Mouse (Mus musculus): ENCODE results near the gene Irx4. TPM values are rescaled to one million over a fixed set of nuclear protein-coding genes. Genes with fewer than 3 reads are reported as not detected.

Gene Irx4
- not detected in 2 replicates for polyA plus RNA-seq (2012; ENCODE audit: insufficient read depth, insufficient read length, missing spikeins)

- Histone ChIP-seq H3K27ac (ENCODE audit: insufficient read depth, low read depth, low read length) (no peak within 1 kb of the TSS), H3K4me3 (ENCODE audit: insufficient read depth, low read length) (no peak within 1 kb of the TSS), H3K4me1 (ENCODE audit: control insufficient read depth, insufficient read depth, low read length) (no peaks in the 10 kb centered on the region)
- TF ChIP-seq CTCF (IDR thresholded peaks at IDR 0.05; ENCODE audit: low read depth, low read length) (no peak), POLR2A (IDR thresholded peaks at IDR 0.05; ENCODE audit: borderline replicate concordance, low read depth, low read length) (no peak)
Observed at GRCm38 (mm10) chr13:73260354-73261035, at the start of gene Irx4. Gene Irx4, plus strand, starts transcription at chr13:73260479.

- no peak overlapping the region for H3K27ac ChIP-seq (ENCODE audit: insufficient read depth, low read depth, low read length)
- H3K4me1 ChIP-seq (ENCODE audit: control insufficient read depth, insufficient read depth, low read length): no peaks in the 10 kb centered on the region
- no peak overlapping the region for H3K4me3 ChIP-seq (ENCODE audit: insufficient read depth, low read length)
- no peak for TF ChIP-seq POLR2A (IDR thresholded peaks at IDR 0.05; ENCODE audit: borderline replicate concordance, low read depth, low read length)
- TF ChIP-seq CTCF (IDR thresholded peaks at IDR 0.05; ENCODE audit: low read depth, low read length): no peak
Observed at GRCm38 (mm10) chr13:73214301-73214700, 46.0 kb upstream of the Irx4 start.

- no peak for TF ChIP-seq CTCF (IDR thresholded peaks at IDR 0.05; ENCODE audit: low read depth, low read length)
- no peak for TF ChIP-seq POLR2A (IDR thresholded peaks at IDR 0.05; ENCODE audit: borderline replicate concordance, low read depth, low read length)
- Histone ChIP-seq H3K4me3 (ENCODE audit: insufficient read depth, low read length) (no peak overlapping the region), H3K4me1 (ENCODE audit: control insufficient read depth, insufficient read depth, low read length) (no peaks in the 10 kb centered on the region), H3K27ac (ENCODE audit: insufficient read depth, low read depth, low read length) (no peak overlapping the region)
Observed at GRCm38 (mm10) chr13:73236461-73236860, 23.8 kb upstream of the Irx4 start.

- no peak overlapping the region for H3K27ac ChIP-seq (ENCODE audit: insufficient read depth, low read depth, low read length)
- no peak overlapping the region for H3K4me3 ChIP-seq (ENCODE audit: insufficient read depth, low read length)
- TF ChIP-seq CTCF (IDR thresholded peaks at IDR 0.05; ENCODE audit: low read depth, low read length): no peak
- TF ChIP-seq POLR2A (IDR thresholded peaks at IDR 0.05; ENCODE audit: borderline replicate concordance, low read depth, low read length): no peak
Observed at GRCm38 (mm10) chr13:73239191-73239746, 21.0 kb upstream of the Irx4 start.

GRCm38 (mm10) chr13:73242556-73242955 is 17.7 kb upstream of the Irx4 start:
- no peak overlapping the region for H3K27ac ChIP-seq (ENCODE audit: insufficient read depth, low read depth, low read length)
- H3K4me1 ChIP-seq (ENCODE audit: control insufficient read depth, insufficient read depth, low read length): no peaks in the 10 kb centered on the region
- TF ChIP-seq CTCF (IDR thresholded peaks at IDR 0.05; ENCODE audit: low read depth, low read length): no peak
- TF ChIP-seq POLR2A (IDR thresholded peaks at IDR 0.05; ENCODE audit: borderline replicate concordance, low read depth, low read length): no peak
- H3K4me3 ChIP-seq (ENCODE audit: insufficient read depth, low read length): no peak overlapping the region

More at GRCm38 (mm10) chr13:73239191-73239746, 21.0 kb upstream of the Irx4 start:
- no peaks in the 10 kb centered on the region for H3K4me1 ChIP-seq (ENCODE audit: control insufficient read depth, insufficient read depth, low read length)

GRCm38 (mm10) chr13:73246961-73247360 is 13.3 kb upstream of the Irx4 start:
- Histone ChIP-seq H3K27ac (ENCODE audit: insufficient read depth, low read depth, low read length) (no peak overlapping the region), H3K4me1 (ENCODE audit: control insufficient read depth, insufficient read depth, low read length) (no peaks in the 10 kb centered on the region), H3K4me3 (ENCODE audit: insufficient read depth, low read length) (no peak overlapping the region)
- TF ChIP-seq POLR2A (IDR thresholded peaks at IDR 0.05; ENCODE audit: borderline replicate concordance, low read depth, low read length) (no peak), CTCF (IDR thresholded peaks at IDR 0.05; ENCODE audit: low read depth, low read length) (no peak)

GRCm38 (mm10) chr13:73251222-73251621 is 9.1 kb upstream of the Irx4 start:
- H3K4me1 ChIP-seq (ENCODE audit: control insufficient read depth, insufficient read depth, low read length): no peaks in the 10 kb centered on the region

GRCm38 (mm10) chr13:73252022-73252421 is 8.3 kb upstream of the Irx4 start:
- H3K4me1 ChIP-seq (ENCODE audit: control insufficient read depth, insufficient read depth, low read length): no peaks in the 10 kb centered on the region
- no peak overlapping the region for H3K27ac ChIP-seq (ENCODE audit: insufficient read depth, low read depth, low read length)
- TF ChIP-seq CTCF (IDR thresholded peaks at IDR 0.05; ENCODE audit: low read depth, low read length): no peak
- no peak for TF ChIP-seq POLR2A (IDR thresholded peaks at IDR 0.05; ENCODE audit: borderline replicate concordance, low read depth, low read length)
- H3K4me3 ChIP-seq (ENCODE audit: insufficient read depth, low read length): no peak overlapping the region

More at GRCm38 (mm10) chr13:73251222-73251621, 9.1 kb upstream of the Irx4 start:
- Histone ChIP-seq H3K27ac (ENCODE audit: insufficient read depth, low read depth, low read length) (no peak overlapping the region), H3K4me3 (ENCODE audit: insufficient read depth, low read length) (no peak overlapping the region)
- TF ChIP-seq POLR2A (IDR thresholded peaks at IDR 0.05; ENCODE audit: borderline replicate concordance, low read depth, low read length): no peak

- Histone ChIP-seq H3K4me3 (ENCODE audit: insufficient read depth, low read length) (no peak overlapping the region), H3K4me1 (ENCODE audit: control insufficient read depth, insufficient read depth, low read length) (no peaks in the 10 kb centered on the region), H3K27ac (ENCODE audit: insufficient read depth, low read depth, low read length) (no peak overlapping the region)
- TF ChIP-seq POLR2A (IDR thresholded peaks at IDR 0.05; ENCODE audit: borderline replicate concordance, low read depth, low read length) (no peak), CTCF (IDR thresholded peaks at IDR 0.05; ENCODE audit: low read depth, low read length) (no peak)
Observed at GRCm38 (mm10) chr13:73258415-73258814, 1.9 kb upstream of the Irx4 start.

GRCm38 (mm10) chr13:73259577-73260353 is 514 bp upstream of the Irx4 start:
- Histone ChIP-seq H3K4me3 (ENCODE audit: insufficient read depth, low read length) (no peak overlapping the region), H3K27ac (ENCODE audit: insufficient read depth, low read depth, low read length) (no peak overlapping the region), H3K4me1 (ENCODE audit: control insufficient read depth, insufficient read depth, low read length) (no peaks in the 10 kb centered on the region)
- TF ChIP-seq CTCF (IDR thresholded peaks at IDR 0.05; ENCODE audit: low read depth, low read length): no peak
- TF ChIP-seq POLR2A (IDR thresholded peaks at IDR 0.05; ENCODE audit: borderline replicate concordance, low read depth, low read length): no peak

Data from bone marrow macrophage, adult 2 months (primary cell).